Comparison of ENCODE assay signal across 26 mouse cellular contexts in the genomic region with DNA sequence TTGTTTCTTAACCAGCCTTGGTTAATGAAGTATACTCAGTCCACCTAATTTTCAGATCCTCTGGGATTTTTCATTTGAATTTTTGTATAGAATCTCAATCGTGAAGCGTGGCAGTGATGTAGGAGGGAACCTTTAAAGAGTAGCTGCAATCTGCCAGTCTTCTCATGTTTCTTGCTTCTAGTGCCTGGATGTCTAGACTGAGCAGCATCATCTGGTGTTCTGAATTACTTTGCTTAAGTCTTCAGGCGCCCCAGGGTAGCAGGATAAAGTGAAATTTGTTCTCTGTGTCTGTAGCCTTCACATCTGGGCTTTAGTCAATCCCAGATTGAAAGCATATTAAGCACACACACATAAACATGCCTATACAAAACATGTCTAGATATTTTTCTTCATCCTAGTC. TPM values are rescaled to one million over a fixed set of nuclear protein-coding genes. Genes with fewer than 3 reads are reported as not detected.
A peak's percentile ranks its signal among the peaks of the same experiment; 100 is the strongest.
DNase-seq lines count a peak whose midpoint lies in the region; ATAC-seq lines count a peak whose summit lies in the region.
"Had no signal": no experiment of that assay in that cellular context is flagged by ENCODE, and none has a peak within 500 bp of the region (broad histone marks: within the 10 kb centered on the region; RNA-seq: fewer than 3 reads in every experiment).

No protein-coding gene starts in this region.

- H3K9me3 ChIP-seq in embryonic facial prominence, embryonic 10.5 days: no peaks in the 10 kb centered on the region
- no peaks in the 10 kb centered on the region for H3K9me3 ChIP-seq in embryonic facial prominence, embryonic 14.5 days (ENCODE audit: control insufficient read depth, low read length)
- H3K9me3 ChIP-seq: embryonic facial prominence, embryonic 12.5 days; embryonic facial prominence, embryonic 15.5 days; forebrain, embryonic 10.5 days; forebrain, embryonic 12.5 days had no signal

- no peak overlapping the region for H3K27ac ChIP-seq in embryonic facial prominence, embryonic 10.5 days (replicated peaks)
- no peak overlapping the region for H3K27ac ChIP-seq in embryonic facial prominence, embryonic 14.5 days (replicated peaks; ENCODE audit: low read depth, low read length)
- H3K27ac ChIP-seq: embryonic facial prominence, embryonic 12.5 days; embryonic facial prominence, embryonic 15.5 days; forebrain, embryonic 10.5 days; forebrain, embryonic 12.5 days had no signal

- no peak overlapping the region for H3K9ac ChIP-seq in embryonic facial prominence, embryonic 14.5 days (ENCODE audit: low read depth, low read length)
- H3K9ac ChIP-seq: embryonic facial prominence, embryonic 12.5 days; embryonic facial prominence, embryonic 15.5 days; forebrain, embryonic 12.5 days had no signal

- H3K36me3 ChIP-seq in embryonic facial prominence, embryonic 10.5 days (replicated peaks): no peaks in the 10 kb centered on the region
- no peaks in the 10 kb centered on the region for H3K36me3 ChIP-seq in embryonic facial prominence, embryonic 14.5 days (ENCODE audit: control insufficient read depth, insufficient read depth, low read length)
- H3K36me3 ChIP-seq: embryonic facial prominence, embryonic 12.5 days; embryonic facial prominence, embryonic 15.5 days; G1E had no signal

- H3K4me2 ChIP-seq in embryonic facial prominence, embryonic 14.5 days (ENCODE audit: low read depth, low read length): no peak overlapping the region
- H3K4me2 ChIP-seq: embryonic facial prominence, embryonic 12.5 days; embryonic facial prominence, embryonic 15.5 days; forebrain, embryonic 12.5 days had no signal

- H3K4me3 ChIP-seq in embryonic facial prominence, embryonic 10.5 days: no peak overlapping the region
- no peak overlapping the region for H3K4me3 ChIP-seq in embryonic facial prominence, embryonic 14.5 days (ENCODE audit: low read depth, low read length)
- H3K4me3 ChIP-seq: embryonic facial prominence, embryonic 12.5 days; embryonic facial prominence, embryonic 15.5 days; erythroblast, embryonic 14.5 days; forebrain, embryonic 10.5 days; forebrain, embryonic 12.5 days had no signal

- DNase-seq in frontal cortex, postnatal 10 days (ENCODE audit: low spot score in 2 of 2): no peak
- DNase-seq in embryonic facial prominence, embryonic 10.5 days (ENCODE audit: low spot score): peak; percentile 11
- peak; percentile 15 for DNase-seq in embryonic facial prominence, embryonic 14.5 days (ENCODE audit: low spot score)
- DNase-seq in kidney, postnatal 4 days: no peak
- DNase-seq: adrenal gland, adult 8-10 months; adrenal gland, postnatal 14 days; adrenal gland, postnatal 36 days; B cell, adult 2 months; cerebellum, adult 11-12 months; cerebellum, adult 2 months; cerebellum, adult 9-10 months; cerebellum, postnatal 10 days; cerebellum, postnatal 25 days had no signal

- WGBS in embryonic facial prominence, embryonic 10.5 days: 69% methylated on average over 3 of the region's 3 CpGs
- 46% methylated on average over 3 of the region's 3 CpGs for WGBS in embryonic facial prominence, embryonic 14.5 days

- peaks cover 10% of the 10 kb centered on the region for H3K4me1 ChIP-seq in embryonic facial prominence, embryonic 10.5 days
- no peaks in the 10 kb centered on the region for H3K4me1 ChIP-seq in embryonic facial prominence, embryonic 14.5 days (ENCODE audit: control insufficient read depth, insufficient read depth, low read length)
- H3K4me1 ChIP-seq: embryonic facial prominence, embryonic 12.5 days; embryonic facial prominence, embryonic 15.5 days had no signal

- ATAC-seq in frontal cortex, adult (ENCODE audit: low TSS enrichment): peak; percentile 65
- 0 out of 2 replicates have a peak, but pooled peaks have one; percentile 15 for ATAC-seq in embryonic facial prominence, embryonic 14.5 days (ENCODE audit: low read depth)
- ATAC-seq: activated CD4-positive, CD25-positive, alpha-beta regulatory T cell, adult 4 months; CD4-positive, CD25-positive, alpha-beta regulatory T cell, adult 4 months; forebrain, embryonic 14.5 days; forebrain, embryonic 16.5 days; Patski had no signal

- H3K27me3 ChIP-seq in embryonic facial prominence, embryonic 10.5 days (replicated peaks; ENCODE audit: low read depth, poor library complexity, severe bottlenecking): no peaks in the 10 kb centered on the region
- H3K27me3 ChIP-seq in embryonic facial prominence, embryonic 14.5 days (replicated peaks; ENCODE audit: control insufficient read depth, insufficient read depth, low read length): no peaks in the 10 kb centered on the region
- H3K27me3 ChIP-seq: CH12.LX; embryonic facial prominence, embryonic 12.5 days; embryonic facial prominence, embryonic 15.5 days; forebrain, embryonic 12.5 days had no signal

RNA-seq across cellular contexts. Expression of gene Astn1, which starts 21.1 kb away (rescaled TPM):
- polyA plus RNA-seq in embryonic facial prominence, embryonic 10.5 days (2016; fragmentation: Nextera tagmentation; extraction: Ambion mirVana): 4.1 and 5.2 TPM in 2 replicates
- polyA plus RNA-seq in embryonic facial prominence, embryonic 14.5 days (2014; fragmentation: Nextera tagmentation; extraction: Ambion mirVana): 3.4 and 3.5 TPM in 2 replicates
- polyA plus RNA-seq: CD4-positive, CD25-positive, alpha-beta regulatory T cell, adult 4 months; Patski had no signal

RNA-seq across cellular contexts. Expression of gene Brinp2, which starts 27.1 kb away (rescaled TPM):
- polyA plus RNA-seq in embryonic facial prominence, embryonic 10.5 days (2016; fragmentation: Nextera tagmentation; extraction: Ambion mirVana): 0.73 and 1.1 TPM in 2 replicates
- 1.0 and 1.7 TPM in 2 replicates for polyA plus RNA-seq in embryonic facial prominence, embryonic 14.5 days (2014; fragmentation: Nextera tagmentation; extraction: Ambion mirVana)
- polyA plus RNA-seq: erythroblast, embryonic 14.5 days; G1E; Patski had no signal

Comparison
In these comparisons a context has a peak if more than half of its experiments do, and no peak if none do; other contexts are left out.
1. DNase-seq: peak in embryonic facial prominence, embryonic 10.5 days (single experiment) and embryonic facial prominence, embryonic 14.5 days (single experiment); none in frontal cortex, postnatal 10 days (0 of 2) and kidney, postnatal 4 days (0 of 2).